Mouse (Mus musculus) megakaryocyte-erythroid progenitor cell, adult 5-6 weeks (primary cell): ENCODE measurements around the gene Tmem125. TPM values are rescaled to one million over a fixed set of nuclear protein-coding genes. Genes with fewer than 3 reads are reported as not detected.

Source experiments
- ATAC-seq: replicated peaks from 2 replicates; pipeline ENCODE4 v1.8.0; 2016; ENCODE audit warnings: mild to moderate bottlenecking, inconsistent platforms; ENCODE audit not compliant: severe bottlenecking, poor library complexity, low FRiP score, low TSS enrichment
- total RNA-seq, 2 experiments: library from RNA; stranded (forward) in 1 of 2; stranded (reverse) in 1 of 2; fragments of 200-1000, 215-1000 nt in 1 of 2; fragments of >200 nt in 1 of 2; fragmentation: Nextera tagmentation in 1 of 2; gene quantifications; 2 replicates each; pipeline ENCODE4 v1.2.3; 2014 to 2017

The Tmem125 gene
- total RNA-seq, 2 experiments from 2014 or later: not detected

DNA sequence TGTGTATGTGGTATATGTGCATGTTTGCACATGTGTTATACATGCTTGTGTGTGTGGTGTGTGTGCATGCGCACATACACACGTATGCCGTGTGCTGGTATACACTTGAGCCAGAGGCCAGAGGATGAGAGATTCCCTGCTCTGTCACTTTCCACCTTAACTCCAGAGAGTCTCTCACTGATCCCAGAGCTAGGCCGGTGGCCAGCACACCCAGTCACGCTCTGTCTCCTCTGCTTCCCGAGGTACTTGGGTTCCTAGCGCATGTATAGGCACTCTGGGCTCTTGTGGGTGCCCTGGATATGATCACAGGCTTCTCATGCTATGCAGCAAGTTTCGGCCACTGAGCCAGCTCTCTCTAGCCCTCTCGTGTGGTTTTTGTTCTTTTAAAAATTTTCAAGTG, 43.1 kb downstream of the Tmem125 start:
- no peak for ATAC-seq

DNA sequence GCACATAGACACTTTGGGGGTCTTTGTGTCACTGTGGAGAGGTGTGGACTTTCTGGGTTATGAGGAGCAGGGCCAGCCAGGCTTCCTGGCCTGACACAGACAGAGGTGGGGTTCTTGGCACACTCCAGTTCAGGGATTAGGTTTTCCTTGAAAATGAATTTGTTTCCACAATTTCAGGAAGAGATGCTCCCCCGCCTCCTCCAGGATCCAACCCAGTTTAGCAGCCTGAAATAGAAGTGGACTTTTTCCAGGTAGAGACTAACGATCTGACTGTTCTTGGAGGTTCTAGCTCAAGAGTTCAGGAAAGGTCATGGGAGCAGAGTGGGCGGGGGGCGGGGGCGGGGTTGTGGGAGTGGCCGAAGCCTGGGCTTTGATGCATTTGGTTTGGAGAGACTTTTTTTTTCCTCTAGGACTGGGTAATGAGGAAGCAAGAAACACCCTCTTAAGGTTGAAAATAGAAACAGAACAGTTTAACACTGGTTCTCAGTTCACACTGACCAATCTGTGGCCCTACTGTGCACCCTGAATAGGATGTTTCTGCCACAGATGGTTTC, 43.6 kb downstream of the Tmem125 start:
- no peak for ATAC-seq

Other genes with a start within 250 kb of the Tmem125 start
- 26.4 and 29.1 TPM in 2 replicates for gene Szt2, start 134.8 kb downstream of the Tmem125 start, total RNA-seq (2014; fragmentation: Nextera tagmentation)
- 4.3 and 17.6 TPM in 2 replicates for gene Szt2, start 134.8 kb downstream of the Tmem125 start, total RNA-seq (2017)
- gene Med8, start 134.7 kb downstream of the Tmem125 start, total RNA-seq (2014; fragmentation: Nextera tagmentation): 91.0 and 111 TPM in 2 replicates
- gene Med8, start 134.7 kb downstream of the Tmem125 start, total RNA-seq (2017): 70.2 and 96.7 TPM in 2 replicates
- 118 and 128 TPM in 2 replicates for gene Elovl1, start 116.0 kb downstream of the Tmem125 start, total RNA-seq (2014; fragmentation: Nextera tagmentation)
- 62.4 and 72.5 TPM in 2 replicates for gene Elovl1, start 116.0 kb downstream of the Tmem125 start, total RNA-seq (2017)
- 88.4 and 106 TPM in 2 replicates for gene Cdc20, start 106.7 kb downstream of the Tmem125 start, total RNA-seq (2014; fragmentation: Nextera tagmentation)
- 63.2 and 101 TPM in 2 replicates for gene Cdc20, start 106.7 kb downstream of the Tmem125 start, total RNA-seq (2017)
- 2.3 and 5.7 TPM in 2 replicates for gene Mpl, start 86.5 kb downstream of the Tmem125 start, total RNA-seq (2014; fragmentation: Nextera tagmentation)
- gene Mpl, start 86.5 kb downstream of the Tmem125 start, total RNA-seq (2017): 0.47 and 1.7 TPM in 2 replicates
- gene Tie1, start 54.0 kb downstream of the Tmem125 start, total RNA-seq (2014; fragmentation: Nextera tagmentation): 0.99 TPM in 1 of 2 replicates, not detected in the other
- 1.3 and 2.5 TPM in 2 replicates for gene Tie1, start 54.0 kb downstream of the Tmem125 start, total RNA-seq (2017)
- not detected in 2 replicates for gene 2610528J11Rik, start 17.0 kb downstream of the Tmem125 start, total RNA-seq (2014; fragmentation: Nextera tagmentation)
- not detected in 2 replicates for gene 2610528J11Rik, start 17.0 kb downstream of the Tmem125 start, total RNA-seq (2017)
- not detected in 2 replicates for gene Cfap57, start 76.7 kb upstream of the Tmem125 start, total RNA-seq (2014; fragmentation: Nextera tagmentation)
- gene Cfap57, start 76.7 kb upstream of the Tmem125 start, total RNA-seq (2017): not detected in 2 replicates
- 99.6 and 135 TPM in 2 replicates for gene Ebna1bp2, start 76.8 kb upstream of the Tmem125 start, total RNA-seq (2014; fragmentation: Nextera tagmentation)
- gene Ebna1bp2, start 76.8 kb upstream of the Tmem125 start, total RNA-seq (2017): 166 and 198 TPM in 2 replicates
- gene Olfr62, start 114.9 kb upstream of the Tmem125 start, total RNA-seq (2014; fragmentation: Nextera tagmentation): not detected in 2 replicates
- not detected in 2 replicates for gene Olfr62, start 114.9 kb upstream of the Tmem125 start, total RNA-seq (2017)
- gene Olfr1342, start 148.7 kb upstream of the Tmem125 start, total RNA-seq (2014; fragmentation: Nextera tagmentation): not detected in 2 replicates
- not detected in 2 replicates for gene Olfr1342, start 148.7 kb upstream of the Tmem125 start, total RNA-seq (2017)
- not detected in 2 replicates for gene Olfr1341, start 159.5 kb upstream of the Tmem125 start, total RNA-seq (2014; fragmentation: Nextera tagmentation)
- gene Olfr1341, start 159.5 kb upstream of the Tmem125 start, total RNA-seq (2017): not detected in 2 replicates
- gene Olfr1340, start 176.1 kb upstream of the Tmem125 start, total RNA-seq (2014; fragmentation: Nextera tagmentation): not detected in 2 replicates
- not detected in 2 replicates for gene Olfr1340, start 176.1 kb upstream of the Tmem125 start, total RNA-seq (2017)
- not detected in 2 replicates for gene Olfr1339, start 188.1 kb upstream of the Tmem125 start, total RNA-seq (2014; fragmentation: Nextera tagmentation)
- gene Olfr1339, start 188.1 kb upstream of the Tmem125 start, total RNA-seq (2017): not detected in 2 replicates
- gene Olfr1338, start 214.7 kb upstream of the Tmem125 start, total RNA-seq (2014; fragmentation: Nextera tagmentation): not detected in 2 replicates
- gene Olfr1338, start 214.7 kb upstream of the Tmem125 start, total RNA-seq (2017): not detected in 2 replicates
- gene Olfr1337, start 238.5 kb upstream of the Tmem125 start, total RNA-seq (2014; fragmentation: Nextera tagmentation): not detected in 2 replicates
- not detected in 2 replicates for gene Olfr1337, start 238.5 kb upstream of the Tmem125 start, total RNA-seq (2017)